Mouse (Mus musculus): ENCODE measurements around the gene Dpy19l2. TPM values are rescaled to one million over a fixed set of nuclear protein-coding genes. Genes with fewer than 3 reads are reported as not detected.
"Not testable (repeated sequence)": the region's sequence is repeated elsewhere in the genome, so short reads cannot be mapped to it uniquely, and the experiment has no call there.

Dpy19l2 gene
- not detected for total RNA-seq (2021)
- long read RNA-seq, experiment 1: 0 reads
- long read RNA-seq, experiment 2: 0 reads

- no peak for DNase-seq
- intact Hi-C loops (cut with DNase I; ENCODE audit: low total_unique reads): no loop called here
Measured at GRCm38 (mm10) chr9:24695700-24696404, at the start of gene Dpy19l2. Gene Dpy19l2 (minus strand): TSS chr9:24696293.

- DNase-seq: no peak
- intact Hi-C loops (cut with DNase I; ENCODE audit: low total_unique reads): no loop called here
Measured at GRCm38 (mm10) chr9:24744958-24745357, 48.9 kb upstream of the Dpy19l2 start.

GRCm38 (mm10) chr9:24701246-24701645, 5.2 kb upstream of the Dpy19l2 start:
- no peak for DNase-seq
- intact Hi-C loops (cut with DNase I; ENCODE audit: low total_unique reads): no loop called here

DNA sequence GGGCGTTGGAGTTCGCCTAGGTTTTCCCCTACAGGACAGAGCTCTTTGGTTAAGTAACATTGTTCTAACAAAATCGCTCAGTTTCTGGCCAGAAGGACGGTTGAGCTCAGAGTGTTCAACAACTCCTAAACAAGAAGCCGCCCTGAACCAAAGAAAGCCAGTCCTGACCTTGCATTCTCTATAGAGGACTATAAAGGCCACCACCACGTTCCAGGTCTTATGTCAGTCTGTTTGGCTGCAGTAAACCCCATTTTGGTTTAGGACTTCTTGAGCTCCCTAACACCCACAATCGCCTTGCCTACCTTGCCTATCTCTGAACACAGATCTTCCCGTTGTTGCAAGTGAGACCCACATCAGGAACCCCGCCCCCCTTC, 299 bp upstream of the Dpy19l2 start:
- intact Hi-C loops (cut with DNase I; ENCODE audit: low total_unique reads): no loop called here
- no peak for DNase-seq

DNA sequence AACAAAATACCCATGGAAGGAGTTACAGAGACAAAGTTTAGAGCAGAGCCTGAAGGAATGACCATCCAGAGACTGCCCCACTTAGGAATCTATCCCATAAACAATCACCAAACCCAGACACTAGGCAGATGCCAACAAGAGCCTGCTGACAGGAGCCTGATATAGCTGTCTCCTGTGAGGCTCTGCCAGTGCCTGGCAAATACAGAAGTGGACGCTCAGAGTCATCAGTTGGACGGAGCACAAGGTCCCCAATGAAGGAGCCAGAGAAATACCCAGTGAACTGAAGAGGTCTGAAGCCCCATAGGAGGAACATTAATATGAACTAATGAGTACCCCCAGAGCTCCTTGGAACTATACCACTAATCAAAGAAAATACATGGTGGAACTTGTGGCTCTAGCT, 58.8 kb downstream of the Dpy19l2 start:
- DNase-seq; intact Hi-C loops (cut with DNase I; ENCODE audit: low total_unique reads): not testable (repeated sequence)

DNA sequence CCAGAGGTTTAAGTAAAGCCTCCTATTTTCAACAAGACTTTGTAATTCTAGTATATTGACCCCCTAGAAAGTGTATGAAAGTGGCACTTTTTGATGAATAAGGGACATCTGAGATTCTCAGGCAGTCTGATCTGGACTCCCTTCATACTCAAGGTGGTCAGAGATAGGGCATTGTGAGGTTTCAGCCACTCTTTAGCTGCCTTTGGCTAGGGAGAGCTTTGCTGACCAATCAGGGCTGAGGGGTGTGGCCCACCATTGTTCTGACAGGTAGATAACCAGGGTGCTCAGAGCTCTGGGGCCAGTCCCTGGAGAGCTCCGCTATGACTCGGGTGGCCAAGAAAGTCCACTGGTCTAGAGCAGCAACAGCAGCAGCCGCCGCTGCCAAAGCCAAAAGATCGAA, 71.2 kb downstream of the Dpy19l2 start, which contains the start of gene Cypt4:
Gene Cypt4, plus strand, starts transcription at position 301 of the 400 bp plus-strand sequence.
- DNase-seq: no peak
- intact Hi-C loops (cut with DNase I; ENCODE audit: low total_unique reads): no loop called here

- no peak for DNase-seq
- intact Hi-C loops (cut with DNase I; ENCODE audit: low total_unique reads): no loop called here
Measured at GRCm38 (mm10) chr9:24538159-24538558, 157.9 kb downstream of the Dpy19l2 start.

GRCm38 (mm10) chr9:24516575-24517139, 179.4 kb downstream of the Dpy19l2 start:
- peak; percentile 55 for DNase-seq
- intact Hi-C loops (cut with DNase I; ENCODE audit: low total_unique reads): loop anchor here (5.0 kb wide), 1 partner anchor 399 kb away; no protein-coding TSS in a partner anchor

DNA sequence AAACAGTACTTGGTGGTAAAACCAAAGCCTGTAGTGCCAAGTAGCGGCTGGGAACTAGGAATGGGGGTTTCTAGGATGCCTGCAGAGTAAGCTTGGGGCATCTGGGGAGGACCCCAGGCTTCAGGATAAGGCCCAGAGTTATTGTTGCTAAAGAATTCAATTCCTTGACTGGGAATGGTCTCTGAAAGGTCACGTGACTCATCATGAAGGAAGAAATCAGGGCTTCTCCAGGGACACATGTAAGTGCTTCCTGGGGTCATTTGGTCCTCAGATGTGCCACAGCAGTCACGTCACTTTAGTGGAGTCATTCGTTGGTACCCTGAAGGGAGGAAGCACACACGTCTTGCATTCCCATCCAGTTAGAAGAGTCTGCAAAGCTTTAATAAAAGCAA, 182.0 kb downstream of the Dpy19l2 start:
- intact Hi-C loops (cut with DNase I; ENCODE audit: low total_unique reads): no loop called here
- DNase-seq: no peak

GRCm38 (mm10) chr9:24513290-24514077, 182.6 kb downstream of the Dpy19l2 start:
- intact Hi-C loops (cut with DNase I; ENCODE audit: low total_unique reads): no loop called here
- DNase-seq: no peak

DNA sequence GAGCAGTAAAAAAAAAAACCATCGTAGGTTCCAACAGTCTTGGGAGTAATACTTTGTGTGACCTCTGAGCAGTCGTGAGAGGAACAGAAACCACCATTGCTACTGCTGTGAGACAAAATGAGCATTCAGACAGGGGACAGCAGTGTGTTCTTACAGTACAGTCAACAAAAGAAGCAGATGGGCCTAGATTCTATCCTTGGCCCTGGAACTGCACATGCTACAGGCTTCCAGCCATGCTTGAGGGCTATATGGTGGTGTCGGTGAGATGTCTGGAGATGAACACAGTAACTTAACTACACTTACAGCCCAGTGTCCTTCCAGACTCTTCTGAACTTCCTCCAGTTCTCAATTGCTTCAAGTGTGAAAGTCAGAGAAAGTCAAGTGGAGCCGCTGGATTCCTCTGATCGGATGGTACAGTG, 184.0 kb downstream of the Dpy19l2 start:
- DNase-seq: no peak
- intact Hi-C loops (cut with DNase I; ENCODE audit: low total_unique reads): no loop called here

DNA sequence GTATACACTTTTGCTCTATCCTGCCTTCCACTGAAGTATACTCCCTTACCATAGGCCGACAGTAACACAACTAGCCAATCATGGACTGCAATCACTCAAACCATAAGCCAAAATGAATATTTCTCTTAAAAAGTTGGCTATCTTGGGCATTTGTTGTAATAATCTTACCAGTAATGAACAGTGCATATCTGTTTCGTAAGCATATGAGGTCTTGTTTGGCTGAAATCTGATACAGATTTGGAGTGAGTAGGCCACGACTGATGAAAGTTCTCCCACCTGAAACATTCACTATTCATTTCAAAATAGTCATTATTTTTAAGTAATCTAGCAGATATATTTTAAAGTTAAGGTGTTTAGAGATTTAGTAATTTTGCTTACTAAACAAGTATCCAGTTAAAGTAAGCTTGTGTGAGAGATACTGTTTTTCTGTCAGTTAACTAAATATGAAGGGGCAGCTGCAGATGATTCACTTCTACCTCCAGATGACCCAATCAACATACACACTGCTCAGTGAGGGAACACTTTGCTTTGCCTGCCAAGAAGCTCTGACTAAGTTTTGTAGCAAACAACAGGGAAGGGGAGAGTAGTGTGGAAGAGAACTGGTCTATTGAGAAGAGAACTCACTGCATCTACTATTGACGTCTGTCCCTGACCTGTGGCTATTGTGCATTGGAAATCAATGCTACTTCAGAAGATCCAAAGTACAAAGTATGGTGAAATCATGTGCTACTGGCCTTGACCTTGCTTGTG, 184.5 kb downstream of the Dpy19l2 start:
- intact Hi-C loops (cut with DNase I; ENCODE audit: low total_unique reads): no loop called here
- DNase-seq: no peak

GRCm38 (mm10) chr9:24508880-24509279, 187.2 kb downstream of the Dpy19l2 start:
- no peak for DNase-seq
- intact Hi-C loops (cut with DNase I; ENCODE audit: low total_unique reads): no loop called here

Other genes with a start within 250 kb of the Dpy19l2 start
- gene Dpy19l1, start 193.2 kb downstream of the Dpy19l2 start, total RNA-seq (2021): 10 to 100 TPM in 1 of 2 experiments, 1 to 10 TPM in 1; 9.2 to 10.9 TPM
- not detected for gene Cypt4, start 71.1 kb downstream of the Dpy19l2 start, total RNA-seq (2021)
- gene Tbx20, start 78.0 kb upstream of the Dpy19l2 start, total RNA-seq (2021): not detected

Measured in gastrocnemius, postnatal 14 days (tissue).